In the genomic region with DNA sequence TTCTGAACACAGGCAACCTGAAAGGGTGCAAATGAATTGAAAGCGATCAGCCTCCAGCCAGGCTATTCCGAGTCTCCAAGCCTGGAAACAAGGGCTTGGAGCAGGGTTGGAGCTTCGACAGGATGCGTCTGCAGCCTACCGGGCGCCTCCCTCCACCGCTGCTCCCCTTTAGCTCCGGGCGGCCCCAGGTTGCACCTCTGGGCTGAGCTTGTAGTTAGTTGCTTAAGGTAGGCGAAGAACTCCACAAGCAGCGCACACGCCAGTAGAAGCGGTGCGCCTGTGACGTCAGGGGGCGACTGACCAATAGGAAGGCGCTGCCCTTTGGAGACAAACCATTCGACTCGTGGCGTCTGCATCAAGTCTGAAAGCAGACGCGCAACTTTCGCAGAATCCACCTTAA, we compare ENCODE assay signal across 9 mouse cellular contexts. TPM values are rescaled to one million over a fixed set of nuclear protein-coding genes. Genes with fewer than 3 reads are reported as not detected.
DNase-seq lines count a peak whose midpoint lies in the region; ATAC-seq and TF ChIP-seq lines count a peak whose summit lies in the region.
"Had no signal": no experiment of that assay in that cellular context is flagged by ENCODE, and none has a peak within 500 bp of the region (broad histone marks: within the 10 kb centered on the region; RNA-seq: fewer than 3 reads in every experiment).

No protein-coding gene starts in this region.

- H3K36me3 ChIP-seq in kidney, postnatal 0 days (ENCODE audit: insufficient read depth, low read length): no peaks in the 10 kb centered on the region

- intact Hi-C loops in left cerebral cortex, postnatal 14 days (cut with DNase I): no loop called here
- intact Hi-C loops in gastrocnemius, postnatal 14 days (cut with DNase I; ENCODE audit: low total_unique reads): no loop called here

- DNase-seq in kidney, postnatal 0 days (ENCODE audit: low spot score): no peak
- no peak for DNase-seq in kidney, adult 11 months
- DNase-seq in brain, adult 2 months (ENCODE audit: low read depth, low spot score): peak; percentile 92
- DNase-seq in forelimb bud, embryonic 11.5 days (ENCODE audit: low read depth, low spot score): peak; percentile 88
- peak; percentile 45 to 70 for DNase-seq in left cerebral cortex, postnatal 14 days (ENCODE audit: low spot score in 2 of 2)
- DNase-seq in neural tube, embryonic 10.5 days (ENCODE audit: extremely low spot score, low spot score): peak; percentile 88
- DNase-seq in gastrocnemius, postnatal 14 days: no peak
- DNase-seq in cerebellum, postnatal 4 days (ENCODE audit: low spot score in 2 of 2): no peak

- 1% methylated on average over 23 of the region's 23 CpGs for WGBS in kidney, postnatal 0 days

- peak overlapping the region; percentile 26 for H3K4me3 ChIP-seq in kidney, postnatal 0 days (replicated peaks; ENCODE audit: low read depth, low read length)

- H3K4me1 ChIP-seq in kidney, postnatal 0 days (replicated peaks; ENCODE audit: insufficient read depth, low read length): peaks cover 6% of the 10 kb centered on the region

- H3K4me2 ChIP-seq in kidney, postnatal 0 days (ENCODE audit: low read length): peak overlapping the region; percentile 63

- no peak overlapping the region for H3K9ac ChIP-seq in kidney, postnatal 0 days (ENCODE audit: low read depth, low read length)

- TF ChIP-seq CTCF in kidney, postnatal 0 days (IDR thresholded peaks at IDR 0.05; ENCODE audit: low read depth): no peak

- no peaks in the 10 kb centered on the region for H3K9me3 ChIP-seq in kidney, postnatal 0 days (replicated peaks; ENCODE audit: low read length)

- peaks cover 82% of the 10 kb centered on the region for H3K27me3 ChIP-seq in kidney, postnatal 0 days (ENCODE audit: insufficient read depth, low read length)

- 0 out of 2 replicates have a peak, but pooled peaks have one; percentile 26 for ATAC-seq in kidney, postnatal 0 days (replicated peaks; ENCODE audit: low FRiP score, low read depth)

- no peak overlapping the region for H3K27ac ChIP-seq in kidney, postnatal 0 days

RNA-seq across cellular contexts. Expression of gene Dlx6, which starts 0.5 kb away (rescaled TPM):
- polyA plus RNA-seq in kidney, postnatal 0 days (2015; fragmentation: Nextera tagmentation; extraction: Ambion mirVana): not detected in 2 replicates
- 10 to 100 TPM in 1 of 2 experiments, 1 to 10 TPM in 1; 8.9 to 10.8 TPM for total RNA-seq in left cerebral cortex, postnatal 14 days (2021)
- not detected for total RNA-seq in gastrocnemius, postnatal 14 days (2021)
- total RNA-seq: adrenal gland, adult 18-20 months had no signal

RNA-seq across cellular contexts. Expression of gene Dlx5, which starts 19.3 kb away (rescaled TPM):
- 0.37 and 0.67 TPM in 2 replicates for polyA plus RNA-seq in kidney, postnatal 0 days (2015; fragmentation: Nextera tagmentation; extraction: Ambion mirVana)
- total RNA-seq in left cerebral cortex, postnatal 14 days (2021): 1 to 10 TPM; 6.4 to 6.9 TPM
- not detected for total RNA-seq in gastrocnemius, postnatal 14 days (2021)

Comparison
In these comparisons a context has a peak if more than half of its experiments do, and no peak if none do; other contexts are left out.
1. DNase-seq: peak in brain, adult 2 months (single experiment), forelimb bud, embryonic 11.5 days (single experiment), left cerebral cortex, postnatal 14 days (2 of 2) and neural tube, embryonic 10.5 days (single experiment); none in kidney, postnatal 0 days (single experiment), kidney, adult 11 months (single experiment), gastrocnemius, postnatal 14 days (single experiment) and cerebellum, postnatal 4 days (0 of 2).
2. RNA of gene Dlx6, which starts 0.5 kb away (total RNA-seq): 8.9 to 10.8 TPM in left cerebral cortex, postnatal 14 days; not detected in gastrocnemius, postnatal 14 days; every median in the first group is over 4 times any median in the second.
3. RNA of gene Dlx5, which starts 19.3 kb away (total RNA-seq): 6.4 to 6.9 TPM in left cerebral cortex, postnatal 14 days; not detected in gastrocnemius, postnatal 14 days; every median in the first group is over 4 times any median in the second.